Mouse (Mus musculus) gastrocnemius, adult 18-20 months (tissue): ENCODE measurements at regions not wholly inside any gene's neighbourhood (a gene's known extent, or its start where the extent isn't known, plus 50 kb on each side); places are given as distances from the start of the nearest gene placed in this dataset.

ENCODE experiments used
- DNase-seq: peaks from one replicate; pipeline ENCODE4 v3.0.0; 2021; ENCODE audit warnings: low spot score

DNA sequence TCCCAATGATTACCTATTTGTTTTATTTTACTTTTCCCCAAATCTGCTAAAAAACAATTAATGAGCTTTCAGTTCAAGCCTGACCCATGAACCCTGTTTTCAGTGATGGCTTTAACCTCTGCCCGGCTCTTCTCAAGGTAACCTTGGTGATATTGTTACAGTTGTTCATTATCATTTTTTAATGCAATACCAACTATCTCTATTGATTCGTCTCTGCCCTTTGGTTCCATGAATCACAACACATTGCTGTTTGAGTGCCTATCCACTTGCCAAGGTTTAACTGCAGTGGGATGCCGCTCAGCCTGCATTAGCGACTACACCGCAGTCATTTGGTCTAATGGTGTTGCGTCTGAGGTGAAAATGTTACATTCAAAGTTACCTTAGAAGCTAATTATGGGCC, 317.9 kb downstream of the Etnk1 start:
- no peak for DNase-seq

DNA sequence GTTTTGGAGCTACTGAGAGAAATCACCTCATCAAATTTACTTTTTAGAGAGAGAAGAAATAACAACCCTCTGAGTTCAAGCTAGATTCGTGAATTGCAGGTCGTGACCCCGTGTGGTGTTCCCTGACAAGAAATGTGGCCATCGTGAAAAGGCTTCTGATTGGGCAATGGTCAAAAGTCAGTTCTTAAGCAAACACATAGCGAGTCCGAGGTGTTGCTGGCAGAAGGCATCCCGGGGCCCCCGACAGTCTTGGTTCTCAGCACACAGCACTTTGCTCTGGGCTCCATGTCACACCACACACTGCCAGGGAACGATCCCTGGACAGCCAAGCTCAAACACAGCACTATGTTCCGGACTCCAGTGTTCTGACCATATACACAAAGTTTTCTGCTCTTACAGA, 320.0 kb downstream of the Etnk1 start:
- no peak for DNase-seq

DNA sequence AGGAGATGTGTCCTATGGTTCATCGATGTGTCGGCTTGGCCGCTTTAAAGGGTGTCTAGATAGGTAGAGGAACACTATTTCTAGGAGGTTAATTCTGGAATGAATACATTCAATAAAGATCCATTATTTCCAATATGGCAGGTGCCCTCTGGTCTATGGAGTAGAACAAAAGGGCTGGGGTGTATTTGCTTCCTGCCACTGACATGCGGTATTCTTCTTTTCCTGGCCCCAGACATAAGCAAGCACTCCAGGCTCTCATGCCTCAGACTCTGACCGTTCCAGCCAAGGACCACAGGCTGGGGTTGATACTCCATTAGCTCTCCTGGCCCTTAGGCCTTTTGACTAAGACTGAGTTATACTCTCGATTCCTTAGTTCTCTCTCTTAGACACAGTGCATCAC, 323.0 kb downstream of the Etnk1 start:
- DNase-seq: no peak

DNA sequence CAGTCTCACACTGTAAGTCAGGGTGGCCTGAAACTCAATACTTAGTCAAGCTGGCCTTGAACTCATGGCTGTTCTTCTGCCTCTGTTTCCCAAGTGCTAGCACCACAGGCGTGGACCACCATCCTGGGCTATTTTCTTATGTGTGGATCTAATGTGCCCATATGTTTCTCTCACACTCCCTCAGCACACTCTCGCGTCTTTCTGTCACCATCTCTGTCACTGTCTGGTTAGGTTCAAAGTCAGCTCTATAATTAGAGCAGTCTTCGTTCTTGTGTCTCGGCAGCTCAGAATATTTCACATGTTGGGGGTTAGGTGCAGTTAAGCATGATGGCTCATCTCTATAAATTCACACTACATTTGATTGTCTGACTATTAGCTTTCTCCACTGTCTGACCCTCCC, 324.4 kb downstream of the Etnk1 start:
- DNase-seq: no peak

DNA sequence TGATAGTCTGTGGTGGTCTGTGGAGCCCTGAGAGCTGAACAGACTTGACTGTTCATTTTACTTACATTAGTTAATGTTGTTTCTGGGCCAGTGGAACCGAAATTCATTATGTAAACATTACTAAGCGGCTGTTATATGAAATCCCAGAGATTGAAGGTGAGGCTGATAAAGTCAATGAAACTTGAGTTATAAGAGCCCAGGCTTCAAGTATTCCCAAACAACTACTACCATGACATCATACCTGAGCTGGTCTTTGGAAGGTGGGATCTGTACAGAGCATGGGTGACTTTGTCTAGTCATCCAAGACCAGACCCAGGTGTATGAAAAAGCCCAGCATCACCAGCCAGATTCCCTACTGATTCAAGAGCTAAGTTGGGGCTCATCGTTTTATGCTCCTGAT, 326.5 kb downstream of the Etnk1 start:
- no peak for DNase-seq

DNA sequence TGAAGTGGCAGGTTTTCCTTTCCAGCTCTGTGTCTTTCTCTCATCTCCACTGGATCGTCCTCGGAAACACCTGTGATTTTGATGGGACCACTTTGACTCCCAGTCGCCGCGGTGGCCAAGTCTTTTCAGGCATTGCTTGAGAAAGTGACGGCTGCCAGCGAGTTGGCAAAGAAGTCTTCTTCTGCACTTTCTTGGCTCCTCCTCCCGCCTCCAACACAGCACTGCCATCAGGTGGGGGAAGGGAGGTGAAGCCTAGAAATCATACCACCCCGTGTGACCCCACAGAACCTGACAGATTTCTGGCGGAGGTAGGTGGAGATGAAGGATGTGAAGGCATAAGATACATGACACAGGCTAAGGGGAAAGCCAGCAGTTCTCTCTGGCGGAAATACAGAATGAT, 327.3 kb downstream of the Etnk1 start:
- DNase-seq: no peak

DNA sequence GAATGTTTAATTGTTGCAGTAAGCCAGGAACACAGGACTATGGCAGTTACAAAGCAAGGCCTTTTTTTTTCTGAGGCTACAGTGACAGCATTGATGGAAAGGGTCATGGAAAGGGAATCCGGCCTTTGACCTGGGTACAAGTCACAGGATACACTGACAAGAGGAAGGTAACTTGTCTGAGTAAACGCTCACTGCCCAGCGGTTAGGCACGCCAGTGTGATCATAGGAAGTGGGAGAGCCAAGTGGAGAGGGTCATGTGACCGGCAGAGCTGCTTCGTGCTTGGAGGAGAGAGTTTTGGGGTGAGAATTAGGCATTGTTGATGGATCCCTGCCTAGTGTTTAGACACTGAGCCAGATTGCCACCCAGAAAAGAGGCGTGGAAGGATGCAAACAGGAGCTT, 327.9 kb downstream of the Etnk1 start:
- no peak for DNase-seq

DNA sequence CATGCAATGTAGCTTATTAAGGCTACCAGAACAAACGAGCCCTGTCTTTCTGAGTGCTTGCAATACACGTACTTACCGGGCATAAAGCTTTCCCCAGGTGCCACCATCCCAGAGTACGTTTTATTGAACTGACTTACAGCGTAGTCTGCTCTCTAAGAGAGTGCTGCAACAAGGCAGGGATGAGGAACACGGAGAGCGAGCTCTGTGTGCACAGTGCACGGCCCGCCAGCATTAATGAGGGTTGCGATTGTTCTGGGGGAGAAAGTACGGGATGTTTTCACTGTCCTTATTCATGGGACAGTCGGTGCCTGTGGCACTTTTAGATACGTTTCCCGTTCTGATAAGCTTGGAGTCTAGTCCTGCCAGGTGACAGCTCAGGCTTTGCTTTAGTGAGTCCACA, 331.7 kb downstream of the Etnk1 start:
- no peak for DNase-seq

DNA sequence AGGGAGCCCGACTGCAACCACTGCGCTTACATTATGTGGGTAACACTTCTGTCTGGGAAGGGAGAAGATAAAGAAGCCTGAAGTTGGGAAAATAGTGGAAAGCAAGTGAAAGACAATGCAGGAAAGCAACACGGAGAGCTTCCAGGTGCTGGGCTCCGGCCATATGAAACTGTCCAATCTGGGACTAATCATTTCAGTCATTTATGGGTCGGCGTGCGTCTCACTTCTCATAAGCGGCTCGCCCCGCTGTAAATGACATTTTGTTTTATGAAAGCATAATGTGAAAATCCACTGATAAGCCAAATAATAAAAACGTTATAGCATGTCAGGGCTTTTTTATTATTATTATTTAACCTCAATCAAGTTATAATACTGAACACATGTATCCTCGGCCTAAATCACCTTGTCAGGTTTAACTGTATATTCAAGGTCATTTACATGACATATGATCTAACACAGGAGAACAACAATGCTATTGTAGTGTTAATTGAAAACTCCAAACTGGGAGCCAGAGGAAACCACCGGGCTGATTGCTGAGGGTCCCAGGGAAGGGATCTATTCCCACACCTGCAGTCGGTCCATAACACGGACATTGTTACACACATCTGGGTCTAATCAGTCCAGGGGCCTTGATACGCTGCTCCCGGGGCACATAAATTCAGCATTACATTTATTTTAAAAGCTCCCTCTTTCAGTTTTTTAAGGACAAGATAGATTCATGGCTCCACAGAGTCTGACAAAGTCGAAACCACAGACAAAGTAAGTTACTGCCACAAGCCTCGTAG, 332.4 kb downstream of the Etnk1 start:
- DNase-seq: no peak

DNA sequence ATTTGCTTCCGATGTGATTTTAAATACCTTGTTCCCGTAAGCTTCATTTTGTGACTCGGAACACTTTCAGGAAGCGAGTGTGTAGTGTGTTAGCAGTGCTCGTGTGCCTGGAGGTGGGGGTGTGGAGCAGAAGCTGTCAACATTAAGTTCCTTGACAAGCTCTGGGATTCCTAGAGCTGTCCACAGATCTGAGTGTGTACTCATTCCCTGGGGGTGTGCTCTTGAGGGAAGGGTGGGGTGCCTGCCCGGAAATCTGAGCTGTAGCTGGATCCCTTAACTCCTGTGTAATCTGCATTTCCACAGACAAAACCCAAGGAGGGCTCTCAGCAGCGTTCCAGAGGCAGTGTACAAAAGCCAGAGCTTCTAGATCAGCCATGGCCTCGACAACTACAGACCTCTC, 335.8 kb downstream of the Etnk1 start:
- no peak for DNase-seq

DNA sequence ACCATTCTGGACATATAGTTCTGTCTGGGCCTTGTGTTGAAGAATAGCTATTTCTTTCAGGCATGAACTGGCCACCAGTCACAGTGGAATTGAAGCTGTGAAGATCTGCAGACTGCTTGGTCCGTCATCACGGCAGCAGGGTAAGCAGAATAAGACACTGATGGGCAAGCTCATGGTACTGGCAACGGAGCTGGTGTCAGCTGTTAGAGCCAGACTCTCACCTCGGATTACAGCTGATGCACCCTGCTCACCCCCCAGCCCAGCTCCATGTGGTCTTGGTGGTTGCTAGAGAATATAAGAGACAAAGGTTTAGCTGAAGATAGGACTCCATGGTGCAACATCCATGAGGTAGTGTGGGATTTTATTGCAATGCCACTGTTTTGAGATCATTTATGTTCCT, 336.9 kb downstream of the Etnk1 start:
- peak; percentile 12 for DNase-seq

DNA sequence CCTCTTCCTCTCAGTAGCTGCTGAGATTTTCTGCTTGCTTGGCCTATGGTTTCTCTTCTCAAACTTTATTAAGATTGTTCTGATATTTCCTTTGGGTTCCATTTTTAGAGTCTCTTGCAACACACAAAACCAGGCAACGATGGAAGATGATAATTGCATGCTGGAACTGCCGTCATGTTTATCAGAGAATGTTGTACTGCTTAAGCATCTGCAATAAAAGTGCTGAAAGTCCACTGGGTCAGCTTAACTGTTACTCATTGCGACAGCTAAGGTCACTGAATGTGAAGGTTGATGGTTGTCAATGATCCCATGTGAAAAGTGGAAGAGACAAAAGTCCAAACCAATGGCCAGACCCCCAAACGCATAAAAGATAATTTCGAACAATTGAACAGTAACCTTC, 346.4 kb downstream of the Etnk1 start:
- no peak for DNase-seq

DNA sequence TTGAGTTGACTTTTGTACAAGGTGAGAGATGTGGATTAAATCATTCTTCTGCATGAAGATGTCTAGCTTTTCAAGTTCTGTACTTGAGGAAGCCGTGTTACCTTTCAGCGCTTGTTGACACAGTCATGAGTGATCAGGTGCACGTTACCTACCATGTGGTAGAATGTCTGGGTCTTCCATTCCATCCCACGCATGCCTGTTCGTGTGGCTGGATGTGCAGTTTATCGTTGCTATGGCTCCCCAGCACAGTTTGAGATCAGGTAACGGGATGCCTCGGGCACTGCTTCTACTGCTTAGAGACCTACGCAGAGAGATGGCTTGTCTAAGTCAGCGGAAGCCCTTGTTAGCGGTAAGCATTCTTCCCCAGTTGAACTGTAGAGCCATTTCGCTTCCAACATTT, 348.1 kb downstream of the Etnk1 start:
- DNase-seq: no peak

DNA sequence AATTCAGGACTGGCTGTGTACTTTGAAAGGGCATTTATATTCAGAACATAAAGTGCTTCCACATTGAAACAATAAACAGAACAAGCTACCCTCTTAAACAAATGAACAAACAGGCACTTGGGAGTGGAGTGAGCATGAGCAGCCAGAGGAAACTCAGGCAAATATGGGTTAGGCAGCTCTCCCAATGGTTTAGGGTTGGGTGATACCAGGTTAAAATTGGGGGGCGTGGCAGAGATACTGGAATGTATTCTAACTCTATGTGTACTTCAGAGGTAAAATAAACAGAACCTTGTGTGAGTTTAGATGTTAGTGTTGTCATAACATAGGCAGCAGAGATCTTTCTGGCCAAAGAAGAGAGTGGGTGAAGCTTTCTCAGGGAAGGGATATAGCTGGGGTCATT, 349.7 kb downstream of the Etnk1 start:
- DNase-seq: no peak

DNA sequence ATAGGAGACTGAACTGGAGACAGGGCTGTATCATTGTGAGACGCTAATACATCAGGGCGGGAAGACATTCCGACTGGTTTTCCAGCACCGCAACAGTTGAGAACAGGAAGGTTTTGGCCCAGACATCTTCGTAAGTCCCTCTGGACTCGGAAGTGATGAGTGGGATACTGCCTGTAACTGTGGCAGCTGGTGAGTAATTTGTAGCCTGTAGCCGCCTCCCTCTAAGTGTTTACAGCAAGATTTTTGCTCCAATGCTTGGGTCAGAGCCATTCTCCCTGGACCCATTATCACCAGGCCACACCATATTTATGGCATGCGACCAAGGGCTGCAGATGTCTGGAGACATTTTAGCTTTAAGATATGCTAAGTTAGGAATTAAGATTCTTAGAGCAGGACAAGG, 351.5 kb downstream of the Etnk1 start:
- peak; percentile 10 for DNase-seq

DNA sequence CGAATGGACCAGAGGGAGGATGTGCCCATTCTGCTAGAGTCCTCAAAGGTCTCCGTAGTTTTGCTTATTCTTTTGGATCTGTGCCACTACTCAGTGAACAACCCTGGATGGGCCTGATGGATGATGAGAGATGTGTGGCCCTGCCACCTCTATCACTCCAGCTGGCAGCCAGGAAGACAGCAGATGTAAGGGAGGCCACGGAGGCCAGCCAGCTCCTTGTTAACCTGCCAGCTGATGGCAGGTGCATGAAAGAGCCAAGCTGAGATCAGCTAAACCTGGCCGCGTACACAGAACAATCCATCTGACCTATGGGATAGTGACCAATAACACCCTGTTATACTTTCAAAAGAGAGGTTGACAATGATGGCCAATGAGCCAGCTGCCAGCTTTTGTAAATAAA, 352.6 kb downstream of the Etnk1 start:
- DNase-seq: no peak

DNA sequence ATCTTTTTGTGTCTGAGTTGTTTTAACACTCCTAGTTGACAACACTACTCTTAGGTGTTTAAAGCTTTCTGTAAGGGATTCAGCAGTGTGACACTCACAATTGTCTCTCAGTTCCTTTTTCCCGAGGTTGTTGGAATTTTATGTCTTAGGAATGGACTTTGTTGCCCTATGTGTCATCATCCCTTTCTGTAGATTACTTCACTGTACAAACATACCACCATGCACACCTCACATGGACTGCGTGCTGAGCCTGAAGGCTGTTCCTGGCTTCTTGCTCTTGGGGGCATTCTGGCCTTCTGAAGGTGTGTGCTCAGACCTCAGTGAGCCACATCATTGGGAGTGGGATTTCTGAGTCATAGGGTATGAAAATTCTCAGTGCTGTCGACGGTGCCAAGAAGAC, 358.1 kb downstream of the Etnk1 start:
- no peak for DNase-seq

DNA sequence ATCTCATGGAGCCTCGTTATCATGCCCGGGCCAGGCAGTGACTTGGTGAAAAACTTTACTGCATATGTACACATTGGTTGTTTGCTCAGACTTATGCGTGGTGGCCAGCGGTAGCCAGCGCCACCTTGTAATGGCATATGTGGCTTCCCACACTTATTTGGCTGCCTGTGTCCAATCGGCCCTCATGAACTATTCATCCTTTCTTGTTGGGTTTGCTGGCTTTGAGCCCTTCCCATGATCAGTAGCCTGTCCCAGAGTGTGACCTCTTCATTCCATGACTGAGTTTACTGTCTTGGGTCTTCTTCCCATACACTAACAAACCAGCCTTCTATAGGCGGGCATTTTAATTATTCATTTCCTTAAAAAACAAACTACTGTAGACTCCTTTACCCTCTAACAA, 361.9 kb downstream of the Etnk1 start:
- DNase-seq: no peak

DNA sequence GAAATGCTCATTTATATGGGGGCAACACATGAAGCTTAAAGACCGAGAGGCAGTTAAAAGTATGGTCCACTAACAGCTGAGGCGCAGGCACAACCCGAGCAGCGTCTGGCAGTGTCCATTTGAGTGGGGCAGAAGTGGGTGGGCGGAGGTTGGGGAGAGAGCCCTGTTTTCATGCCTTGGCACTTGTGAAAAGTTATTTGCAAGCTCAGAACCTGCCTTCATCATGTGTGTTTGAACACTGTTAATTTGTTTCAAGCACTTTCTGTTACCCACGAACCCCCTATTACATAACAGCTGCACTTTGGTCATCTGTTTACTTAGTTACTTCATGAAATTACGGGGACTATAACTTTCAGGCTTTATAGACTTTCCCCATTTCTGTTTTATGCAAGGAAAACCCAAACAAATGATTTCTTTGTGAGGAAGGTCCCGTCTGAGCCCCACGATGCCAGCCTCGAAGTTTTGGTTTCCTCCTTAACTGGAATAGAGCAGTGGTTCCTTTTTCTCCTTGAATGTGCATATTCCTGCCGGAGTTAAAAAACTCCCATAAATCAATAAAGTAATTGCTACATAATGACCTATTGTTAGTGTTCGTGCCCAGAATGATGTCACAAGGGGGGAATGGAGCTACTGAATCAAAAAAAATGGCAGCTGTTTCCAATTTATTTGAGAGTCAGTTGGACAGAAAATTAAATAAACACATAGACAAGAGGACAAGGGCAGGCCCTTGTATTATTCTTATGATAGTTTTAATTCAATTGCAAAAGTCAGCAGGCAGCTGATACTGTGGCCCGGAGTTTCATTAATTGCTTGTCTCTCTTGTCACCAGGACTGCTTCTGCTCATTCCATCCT, 363.6 kb downstream of the Etnk1 start:
- peak; percentile 21 for DNase-seq

DNA sequence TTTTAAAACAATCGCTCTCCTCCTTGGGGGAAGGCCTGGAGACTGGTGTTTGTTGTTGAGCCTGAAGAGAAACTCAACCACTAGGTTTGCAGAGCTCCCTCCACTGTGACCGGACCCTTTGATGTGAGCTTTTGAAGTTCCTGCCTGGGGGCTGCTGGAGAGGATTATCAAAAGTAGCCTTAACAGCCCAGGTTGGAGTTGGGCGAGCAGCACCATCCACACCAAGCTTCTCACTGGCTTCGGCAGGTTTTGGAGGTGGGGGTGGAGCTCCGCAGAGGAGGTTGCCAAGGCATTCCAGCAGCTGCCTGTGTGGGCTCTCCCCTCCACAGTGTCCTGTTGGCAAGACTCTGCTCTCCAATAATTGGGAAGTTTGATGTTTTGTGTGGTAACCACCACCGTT, 364.5 kb downstream of the Etnk1 start:
- DNase-seq: no peak

DNA sequence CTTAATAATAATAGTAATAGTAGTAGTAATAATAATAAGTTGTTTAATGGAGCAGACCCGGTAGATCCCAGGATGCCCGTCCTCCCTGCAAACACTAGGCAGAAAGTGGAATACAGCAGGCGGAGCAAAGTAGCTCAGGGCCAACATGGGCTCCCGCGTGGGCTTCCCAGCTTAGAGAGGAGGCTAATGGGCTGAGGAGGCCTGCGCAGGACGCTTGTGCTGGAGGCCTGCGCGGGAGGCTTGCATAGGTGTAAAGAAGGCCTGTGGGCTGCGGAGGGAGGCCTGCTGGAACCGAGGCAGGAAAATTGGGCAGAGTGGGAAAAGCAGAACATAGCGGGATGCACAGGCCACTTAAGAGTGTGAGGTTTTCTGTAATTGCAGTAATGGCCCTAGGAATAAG, 365.4 kb downstream of the Etnk1 start:
- DNase-seq: no peak

DNA sequence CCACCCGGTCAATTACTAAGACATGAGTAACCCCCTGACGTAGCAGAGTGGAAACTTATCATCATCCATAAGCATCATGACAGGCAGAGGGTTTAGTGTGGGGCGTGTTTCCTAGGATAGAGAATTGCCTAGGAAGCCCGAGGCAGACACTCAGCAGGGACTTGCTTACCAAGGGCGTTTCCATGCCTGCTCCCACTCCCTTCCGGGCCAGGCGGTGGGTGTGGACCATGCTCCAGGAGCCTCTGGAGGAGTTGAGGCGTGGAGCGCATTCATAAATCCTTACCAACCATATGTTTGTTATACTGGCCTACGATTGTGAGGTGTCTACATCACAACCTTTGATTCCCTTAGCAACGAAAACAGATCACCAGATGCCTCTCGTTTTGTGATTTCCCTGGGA, 368.2 kb downstream of the Etnk1 start:
- DNase-seq: no peak

DNA sequence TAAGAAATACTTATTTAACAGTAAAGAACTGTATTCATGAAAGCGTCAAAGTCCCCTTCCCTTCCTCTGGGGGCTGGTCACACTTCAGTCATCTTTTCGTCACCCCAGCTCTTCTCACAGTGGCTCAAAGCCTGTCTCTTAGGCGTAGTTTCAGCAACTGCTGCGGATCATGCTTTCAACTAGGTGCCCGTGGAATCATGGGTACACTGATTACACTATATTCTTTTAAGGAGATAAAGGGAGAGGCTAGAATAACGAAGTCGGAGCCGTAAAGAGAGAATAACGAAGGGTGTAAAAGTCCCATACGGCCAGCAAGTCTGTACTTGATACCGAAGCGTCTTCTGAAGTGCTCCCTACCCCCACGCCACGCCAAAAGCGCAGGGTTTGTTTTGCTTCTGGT, 368.7 kb downstream of the Etnk1 start:
- no peak for DNase-seq
